Mouse (Mus musculus): ENCODE data around the gene Pdzd2.

Pdzd2 gene

DNA sequence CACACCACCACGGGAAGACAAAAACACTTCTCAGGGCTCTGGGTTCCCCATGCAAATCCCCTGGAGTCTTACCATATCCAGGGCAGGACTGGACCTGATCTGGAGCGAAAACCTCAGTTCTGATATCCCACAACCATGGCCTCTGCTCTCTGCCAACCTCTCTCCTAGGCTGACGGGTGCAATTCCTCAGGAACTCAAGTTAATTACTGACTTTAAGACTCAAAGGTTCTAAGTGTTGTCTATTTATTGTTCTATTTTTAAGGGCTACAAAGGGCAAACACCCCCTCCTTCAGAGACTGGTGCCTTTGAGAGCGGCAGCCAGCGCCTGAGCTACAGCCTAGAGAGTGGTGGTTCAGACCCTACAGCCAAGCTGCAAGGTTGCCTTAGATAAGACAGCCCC, 65.7 kb downstream of the Pdzd2 start:
- DNase-seq (ENCODE audit: low read depth, low spot score) = no peak

DNA sequence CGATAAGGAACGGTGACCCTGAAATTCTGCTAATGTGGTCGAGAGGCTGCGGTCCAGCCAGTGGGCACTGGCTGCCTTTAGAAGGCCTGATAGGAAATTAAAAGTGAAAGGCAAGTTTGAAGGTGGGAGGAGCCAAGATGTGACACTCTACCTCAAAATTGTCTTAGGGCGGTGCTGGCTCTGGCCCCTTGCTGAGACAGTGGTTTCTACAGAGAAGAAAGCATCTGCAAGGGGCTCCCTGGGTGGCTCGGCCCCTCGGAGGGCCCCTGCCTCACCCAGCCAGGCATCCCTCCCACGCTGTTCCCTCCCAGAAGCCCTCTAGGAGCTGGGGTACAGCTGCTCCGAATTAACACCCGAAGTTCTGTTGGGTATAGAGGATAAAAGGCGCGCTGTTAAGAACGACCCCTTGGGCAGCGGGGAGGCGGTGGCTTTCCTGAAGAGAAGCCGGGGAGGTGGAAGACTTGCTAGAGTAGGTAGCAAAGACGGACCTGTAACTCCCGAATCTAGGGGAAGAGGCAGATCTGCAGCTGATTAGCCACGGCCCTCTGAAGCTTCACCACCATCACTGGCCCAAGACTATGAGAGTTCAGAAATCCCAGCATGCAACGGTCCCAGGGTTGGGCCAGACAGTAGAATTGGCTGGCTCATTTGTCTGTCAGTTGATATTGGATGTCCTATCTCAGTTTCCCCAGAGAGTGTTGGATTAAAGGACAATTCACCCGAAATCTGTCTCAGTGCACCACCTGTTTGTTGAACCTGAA, 71.8 kb downstream of the Pdzd2 start:
- DNase-seq (ENCODE audit: low read depth, low spot score) = no peak

DNA sequence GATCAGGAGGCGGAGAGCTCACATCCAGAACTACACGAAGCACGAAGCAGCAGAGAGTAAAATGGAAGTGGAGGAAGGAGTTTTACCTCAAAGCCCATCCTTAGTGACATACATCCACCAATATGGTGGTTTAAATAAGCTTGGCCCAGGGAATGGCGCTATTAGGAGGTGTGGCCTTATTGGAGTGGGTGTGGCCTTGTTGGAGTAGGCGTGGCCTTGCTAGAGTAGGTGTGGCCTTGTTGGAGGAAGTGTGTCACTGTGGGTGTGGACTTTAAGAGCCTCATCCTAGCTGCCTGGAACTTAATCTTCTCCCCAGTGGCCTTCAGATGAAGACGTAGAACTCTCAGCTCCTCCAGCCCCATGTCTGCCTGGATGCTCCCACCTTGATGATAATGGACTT, 73.8 kb downstream of the Pdzd2 start:
- no peak for DNase-seq (ENCODE audit: low read depth, low spot score)

DNA sequence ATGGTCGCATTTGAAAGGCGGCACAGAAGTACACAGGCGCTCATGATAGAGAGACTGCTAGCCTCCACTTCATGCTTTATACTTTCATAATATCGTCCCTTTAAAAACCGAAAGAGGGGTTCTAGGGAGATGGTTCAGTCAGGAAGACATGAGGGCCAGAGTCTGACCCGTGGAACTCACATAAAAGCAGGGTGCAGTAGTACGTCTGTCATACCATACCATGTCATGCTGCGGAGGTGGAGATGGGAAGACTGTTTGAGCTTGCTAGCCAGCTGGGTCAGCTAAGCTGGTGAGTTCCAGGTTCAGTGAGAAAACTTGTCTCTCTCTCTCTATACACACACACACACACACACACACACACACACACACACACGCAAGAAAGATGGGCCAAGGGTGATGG, 76.4 kb downstream of the Pdzd2 start:
- no peak for DNase-seq (ENCODE audit: low read depth, low spot score)

DNA sequence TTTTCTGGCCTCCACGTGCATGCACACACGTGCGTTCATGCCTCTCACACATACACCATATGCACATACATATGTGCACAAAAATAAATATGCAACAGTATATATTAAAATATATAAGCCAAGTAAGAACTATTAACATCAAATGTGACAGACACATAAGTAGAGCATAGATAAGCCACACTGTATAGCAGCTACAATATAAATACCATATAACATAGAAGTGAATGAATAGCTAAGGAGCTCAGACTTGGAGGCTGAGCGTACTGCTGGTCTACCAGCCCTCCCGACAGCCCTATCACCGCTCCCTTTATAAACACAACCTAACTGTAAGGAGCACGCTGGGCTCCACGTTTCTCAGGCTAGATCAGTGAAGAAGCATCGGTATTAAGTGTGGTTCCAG, 79.4 kb downstream of the Pdzd2 start:
- no peak for DNase-seq (ENCODE audit: low read depth, low spot score)

DNA sequence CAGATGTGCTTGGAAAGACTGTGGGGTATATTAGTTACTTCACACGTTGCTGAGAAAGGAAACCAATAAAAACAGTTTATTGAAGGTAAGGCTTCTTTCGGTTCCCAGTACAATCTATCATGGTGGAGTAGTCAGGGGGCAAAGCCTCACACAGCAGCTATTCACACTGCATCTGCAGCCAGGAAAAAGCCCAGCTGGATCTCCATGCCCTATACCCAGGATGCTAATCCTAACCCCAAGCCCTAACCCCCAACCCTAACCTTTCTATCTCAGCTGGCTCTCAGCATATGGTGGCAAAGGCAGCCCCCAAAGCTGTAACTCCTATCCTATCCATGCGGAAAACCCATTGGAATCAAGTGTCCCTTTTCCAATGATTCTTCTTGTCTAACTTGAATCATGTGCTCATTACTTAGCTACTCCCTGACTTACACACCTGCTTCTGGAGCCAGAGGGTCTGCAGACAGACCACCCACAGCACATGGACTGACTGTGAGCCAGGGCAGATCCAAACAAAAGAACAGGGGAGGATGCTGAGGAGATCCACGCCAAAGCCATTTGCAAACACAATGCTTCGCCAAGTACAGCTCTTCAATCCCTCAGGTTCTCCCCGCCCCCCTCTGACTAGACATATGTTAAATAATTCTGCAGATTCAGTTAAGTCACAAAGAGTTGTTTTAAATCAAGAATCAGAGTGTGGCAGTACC, 83.6 kb downstream of the Pdzd2 start:
- no peak for DNase-seq (ENCODE audit: low read depth, low spot score)

DNA sequence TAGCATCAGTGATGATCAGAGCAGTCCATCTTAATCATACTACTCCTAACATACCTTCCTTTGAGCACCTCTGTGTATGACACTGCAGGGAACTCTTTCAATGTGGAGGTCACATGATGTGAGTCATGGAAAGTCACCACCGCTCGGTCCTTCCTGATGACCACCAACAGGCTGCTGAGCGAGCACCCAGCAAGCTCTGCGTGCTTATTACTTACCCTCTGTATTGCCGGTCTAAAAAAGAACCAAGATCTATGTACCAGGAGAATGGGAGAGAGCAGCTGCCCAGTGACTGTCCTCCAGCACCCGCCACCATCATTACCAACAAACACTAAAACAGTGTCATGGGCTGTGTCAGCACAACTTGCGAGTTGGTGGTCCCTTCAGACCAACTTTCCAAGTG, 84.4 kb downstream of the Pdzd2 start:
- DNase-seq (ENCODE audit: low read depth, low spot score) = no peak

DNA sequence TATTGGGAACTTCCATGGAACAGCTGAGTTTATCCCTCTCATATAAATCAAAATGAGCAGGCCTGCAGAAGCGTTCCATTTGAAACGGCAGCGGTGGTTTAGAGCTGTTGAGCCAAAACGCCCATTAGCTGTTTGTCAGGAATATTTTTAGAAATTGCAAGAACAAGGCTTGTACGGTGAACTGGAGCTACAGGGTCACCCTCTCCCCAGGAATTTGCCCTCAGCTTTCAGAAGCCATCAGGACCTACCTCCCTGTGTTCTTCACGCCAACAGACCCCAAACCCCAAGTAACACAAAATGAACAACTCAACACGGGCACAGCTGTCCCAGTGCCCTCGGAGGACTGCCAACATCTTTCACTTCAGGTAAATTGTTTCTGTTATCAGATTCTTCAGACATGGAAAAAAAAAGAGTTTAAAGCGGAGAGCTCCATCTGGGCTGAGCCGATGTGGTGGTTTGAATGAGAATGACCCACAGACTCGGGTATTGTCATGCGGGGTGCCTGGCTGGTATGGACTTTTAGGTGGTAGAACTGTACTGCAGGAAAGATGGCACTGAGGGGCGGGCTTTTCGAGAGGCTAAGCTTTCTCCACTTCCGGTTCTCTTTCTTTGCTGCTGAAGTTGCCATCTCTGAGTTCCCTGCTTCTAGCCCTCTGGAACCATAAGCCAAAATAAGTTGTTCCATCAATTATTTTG, 87.2 kb downstream of the Pdzd2 start:
- DNase-seq (ENCODE audit: low read depth, low spot score) = no peak

DNA sequence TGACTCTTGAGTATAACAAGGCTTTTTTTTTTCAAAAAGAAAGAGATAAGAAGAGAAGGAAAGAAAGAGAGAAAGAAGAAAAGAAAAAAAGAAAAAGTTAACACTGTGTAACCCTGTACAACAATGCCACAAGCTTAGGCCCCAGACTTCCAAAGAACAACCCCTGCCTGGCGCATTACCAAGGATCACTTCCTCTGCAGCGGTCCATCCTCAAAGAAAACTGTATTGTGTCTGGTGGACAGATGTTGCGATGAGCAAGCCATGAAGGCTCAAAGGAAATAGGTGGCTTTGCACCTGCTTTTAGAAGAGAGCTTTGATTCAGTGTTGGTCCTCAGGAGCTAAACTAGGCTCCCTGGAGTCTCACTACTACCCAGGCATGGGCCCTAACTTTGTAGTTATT, 89.5 kb downstream of the Pdzd2 start:
- DNase-seq (ENCODE audit: low read depth, low spot score) = no peak

DNA sequence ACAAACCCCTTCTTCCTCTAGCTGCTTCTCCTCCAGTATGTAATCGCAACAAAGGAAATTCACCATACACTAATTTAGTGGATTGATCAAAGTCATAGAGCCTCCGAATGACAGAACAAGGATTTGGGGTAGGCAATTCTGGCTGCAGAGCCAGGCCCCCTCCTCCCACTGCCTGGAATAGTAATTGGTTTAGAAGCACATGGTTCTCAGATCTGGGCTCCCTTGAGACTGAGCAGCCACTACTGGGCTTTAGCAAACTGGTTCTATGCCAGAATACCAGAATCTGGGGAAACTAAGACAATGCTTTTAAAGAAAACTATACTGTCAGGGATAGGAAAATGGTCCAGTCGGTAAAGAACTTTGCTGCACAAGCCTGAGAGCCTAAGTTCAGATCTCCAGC, 90.0 kb downstream of the Pdzd2 start:
- DNase-seq (ENCODE audit: low read depth, low spot score) = no peak

DNA sequence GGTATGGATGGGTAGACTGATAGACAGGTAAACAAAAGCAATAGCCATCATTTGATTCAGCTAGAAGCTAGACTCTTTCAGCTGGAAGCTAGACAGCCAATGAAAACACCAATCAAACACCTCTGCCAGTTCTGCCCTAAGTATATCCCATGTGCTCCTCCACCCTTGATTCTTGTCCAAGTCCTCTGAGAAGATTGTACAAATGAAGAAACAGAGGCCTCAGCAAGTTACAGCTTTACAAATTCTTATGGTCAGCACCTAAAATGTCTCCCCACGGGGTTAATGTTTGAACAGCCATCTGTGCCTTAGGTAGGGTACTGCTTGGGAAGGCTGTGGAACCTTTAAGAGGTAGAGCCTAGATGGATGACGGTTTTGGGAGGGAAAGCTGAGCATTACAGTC, 90.6 kb downstream of the Pdzd2 start:
- no peak for DNase-seq (ENCODE audit: low read depth, low spot score)

DNA sequence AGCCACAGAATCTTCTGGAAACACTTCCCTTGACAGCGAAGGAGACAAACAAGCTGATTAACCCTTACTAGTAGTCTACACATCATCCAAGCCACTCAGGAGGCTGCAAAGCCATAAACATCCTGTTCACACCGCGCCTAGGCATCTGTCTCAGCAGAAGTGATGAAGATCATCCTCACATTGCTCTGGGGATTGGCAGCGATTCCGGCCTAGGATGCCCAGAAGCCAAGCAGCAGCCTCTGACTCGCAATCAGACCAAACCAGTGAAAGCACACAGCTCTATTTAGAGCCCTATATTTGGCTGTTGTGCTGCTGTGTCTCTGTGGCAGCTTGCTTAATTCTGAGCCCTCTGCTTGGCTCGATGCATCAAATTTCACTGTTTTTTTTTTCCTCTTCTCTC, 99.0 kb downstream of the Pdzd2 start:
- DNase-seq (ENCODE audit: low read depth, low spot score) = peak; percentile 80

DNA sequence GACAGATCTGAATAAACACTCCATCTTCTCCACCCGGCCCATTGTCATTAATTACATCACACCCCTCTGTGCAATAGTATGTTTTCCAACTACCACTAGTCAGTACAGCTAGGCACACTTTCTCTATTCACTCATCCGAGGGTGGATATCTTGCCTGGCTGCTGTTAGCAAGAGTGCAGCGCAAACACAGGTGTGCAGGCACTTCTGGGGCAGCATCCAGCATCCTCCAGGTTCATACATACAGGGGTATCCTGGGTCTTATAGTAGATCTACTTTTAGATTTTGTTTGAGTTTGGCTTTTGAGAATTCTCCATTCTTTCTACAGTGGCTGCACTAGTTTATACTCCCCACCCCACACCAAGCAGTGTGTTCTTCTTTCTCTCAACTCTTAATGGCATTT, 99.9 kb downstream of the Pdzd2 start:
- DNase-seq (ENCODE audit: low read depth, low spot score) = no peak

DNA sequence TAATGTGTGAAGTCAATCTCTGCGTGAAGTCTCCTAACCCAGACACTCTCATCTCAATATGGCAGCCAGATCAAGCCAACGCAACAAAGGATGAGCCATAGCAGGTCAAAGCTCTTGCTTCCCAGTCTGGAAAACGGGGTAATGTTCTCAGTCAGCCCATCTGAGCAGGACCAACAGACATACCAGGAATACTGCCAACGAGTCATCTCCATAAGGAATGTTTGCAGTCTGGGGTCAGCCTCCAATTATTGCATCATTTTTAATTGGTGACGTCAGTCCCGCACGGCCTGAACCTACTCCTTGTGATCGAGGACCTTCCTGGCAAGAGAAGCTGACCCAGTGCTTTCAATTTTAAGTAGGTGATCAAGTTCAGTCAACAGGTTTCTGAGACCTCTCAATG, 100.5 kb downstream of the Pdzd2 start:
- DNase-seq (ENCODE audit: low read depth, low spot score) = no peak

DNA sequence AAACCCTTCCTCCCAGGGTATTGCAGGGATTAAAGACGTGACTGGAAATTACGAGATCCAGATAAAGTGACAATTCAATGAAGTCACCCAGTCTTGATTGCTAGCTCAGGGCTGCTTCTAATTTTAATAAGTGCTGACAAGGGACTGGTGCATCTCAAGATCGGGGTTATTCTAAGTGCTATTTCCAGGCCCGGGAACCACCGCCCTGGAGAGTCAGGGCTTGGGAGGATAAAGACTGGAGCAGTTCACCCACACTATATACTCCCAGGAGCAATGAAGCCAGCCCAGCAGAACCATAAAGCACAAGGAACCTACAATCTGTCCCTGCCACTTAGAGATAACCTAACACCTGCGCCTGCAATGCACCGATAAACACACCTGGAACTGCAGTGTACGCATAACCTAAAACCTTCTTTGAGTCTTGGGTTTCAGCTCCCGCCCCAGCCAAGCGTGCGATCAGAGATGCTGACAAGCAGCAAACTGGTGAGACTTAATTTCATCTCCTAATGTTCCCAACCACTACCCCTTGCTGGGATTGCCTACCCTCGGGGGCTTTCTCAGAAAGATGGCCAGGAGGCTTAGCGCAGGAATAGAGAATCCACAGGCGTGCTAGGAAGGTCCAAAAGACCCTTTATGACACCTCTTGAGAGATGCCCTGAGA, 101.2 kb downstream of the Pdzd2 start:
- no peak for DNase-seq (ENCODE audit: low read depth, low spot score)

DNA sequence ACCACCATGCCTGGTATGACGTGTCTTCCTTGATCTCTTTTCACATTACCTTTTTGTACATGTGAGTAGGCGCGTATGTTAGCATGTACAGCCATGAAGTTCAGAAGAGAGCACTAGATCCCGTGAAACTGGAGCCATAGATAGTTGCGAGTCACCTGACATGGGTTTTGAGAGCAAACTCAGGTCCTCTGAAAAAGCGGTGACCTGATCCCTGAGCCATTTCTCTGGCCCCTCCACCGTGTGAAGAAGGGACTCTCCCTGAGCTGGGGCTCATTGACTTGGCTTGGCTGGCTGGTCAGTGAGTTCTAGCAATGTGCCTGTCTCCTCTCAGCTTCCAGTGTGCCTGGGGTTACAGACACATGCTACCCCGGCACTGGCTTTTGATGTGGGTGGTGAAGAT, 102.2 kb downstream of the Pdzd2 start:
- no peak for DNase-seq (ENCODE audit: low read depth, low spot score)

DNA sequence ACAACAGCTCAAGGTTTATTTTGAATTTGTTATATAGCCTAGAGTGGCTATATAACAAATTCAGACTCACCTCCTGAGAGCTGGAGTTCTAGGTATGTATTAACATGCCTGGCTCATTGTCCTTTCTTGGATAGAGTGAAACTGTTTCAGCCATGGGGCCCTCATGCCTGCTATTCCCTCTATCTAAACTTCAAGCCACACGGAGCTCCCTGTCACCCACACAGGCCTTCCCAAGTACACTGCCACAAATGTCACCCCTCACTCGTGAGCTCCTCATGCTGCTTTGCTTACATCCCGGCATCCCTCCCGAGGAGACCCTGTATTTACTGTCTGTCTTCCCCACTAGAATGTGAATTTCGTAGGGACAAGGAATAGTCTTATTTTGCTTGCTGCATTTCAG, 103.3 kb downstream of the Pdzd2 start:
- no peak for DNase-seq (ENCODE audit: low read depth, low spot score)

DNA sequence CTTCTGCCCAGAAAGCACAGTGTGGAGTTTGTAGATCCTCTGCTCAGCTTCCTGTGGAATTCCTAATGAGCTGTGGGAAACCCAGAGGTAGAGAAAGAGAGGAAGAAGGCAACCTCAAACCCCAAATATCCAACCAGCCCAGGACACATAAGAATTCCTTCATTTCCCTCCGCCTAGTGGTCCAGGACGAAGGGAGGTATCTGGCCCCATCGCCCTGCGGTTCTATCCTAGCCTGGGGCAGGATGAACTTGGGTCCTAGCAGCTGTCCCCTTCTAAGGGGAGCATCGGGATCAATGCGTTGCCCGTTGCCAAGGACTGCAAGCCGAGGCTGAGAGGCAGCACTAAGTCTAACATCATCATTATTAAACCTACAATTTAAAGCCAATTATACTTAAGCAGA, 104.8 kb downstream of the Pdzd2 start:
- DNase-seq (ENCODE audit: low read depth, low spot score) = no peak

DNA sequence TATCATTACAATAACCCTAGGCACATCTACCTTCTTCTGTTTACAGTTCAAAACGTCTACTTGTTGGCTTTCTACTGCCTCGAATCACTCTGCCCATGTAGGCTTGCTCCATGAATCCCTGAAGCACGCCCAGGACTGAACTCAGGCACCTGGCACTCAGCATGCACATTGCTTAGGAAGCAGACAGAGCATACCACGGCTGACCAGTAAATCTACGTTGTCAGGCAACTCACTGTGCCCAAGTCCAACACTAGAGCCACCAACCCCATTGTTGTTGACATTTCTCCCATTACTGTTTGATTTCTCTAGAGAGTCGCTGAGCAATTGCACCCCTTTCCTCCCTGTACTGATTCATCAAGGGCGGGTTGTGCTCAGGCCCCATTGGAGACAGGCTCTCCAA, 110.6 kb downstream of the Pdzd2 start:
- no peak for DNase-seq (ENCODE audit: low read depth, low spot score)

DNA sequence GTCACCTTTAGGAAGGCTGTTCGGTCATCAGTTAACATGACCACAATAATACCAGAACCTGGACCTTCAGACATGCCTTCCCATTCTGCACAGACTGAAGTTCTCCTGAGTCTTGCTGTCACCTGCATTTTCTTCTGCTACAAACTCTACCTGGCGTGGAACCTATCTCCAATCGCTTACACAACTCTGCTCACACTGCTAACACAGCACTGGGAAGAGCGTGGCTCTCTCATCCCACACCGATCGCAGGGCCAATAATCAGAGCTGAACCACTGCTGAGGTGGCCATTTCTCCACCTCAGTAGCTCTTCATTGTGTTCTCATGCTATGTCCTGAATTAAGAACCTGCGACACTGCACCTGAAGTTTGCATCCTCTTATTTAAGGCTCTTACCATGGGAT, 111.3 kb downstream of the Pdzd2 start:
- no peak for DNase-seq (ENCODE audit: low read depth, low spot score)

DNA sequence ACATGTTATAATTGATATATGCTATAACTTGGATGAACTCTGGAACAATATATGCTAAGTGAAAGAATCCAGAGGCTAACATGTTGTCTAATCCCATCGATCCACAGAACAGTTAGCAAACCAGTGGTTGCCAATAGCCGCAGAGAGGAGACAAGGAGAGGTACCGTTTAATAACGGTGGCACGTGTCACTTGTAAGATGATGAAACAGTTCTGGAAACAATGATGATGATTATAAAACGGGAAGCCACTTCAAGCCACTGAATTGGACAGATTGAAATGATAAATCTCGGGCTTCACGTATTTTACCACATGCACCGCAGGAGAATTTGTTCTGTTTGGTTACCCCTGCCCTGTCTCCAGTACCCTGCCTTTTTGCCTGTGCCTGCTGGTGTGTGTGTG, 112.8 kb downstream of the Pdzd2 start:
- DNase-seq (ENCODE audit: low read depth, low spot score) = no peak

DNA sequence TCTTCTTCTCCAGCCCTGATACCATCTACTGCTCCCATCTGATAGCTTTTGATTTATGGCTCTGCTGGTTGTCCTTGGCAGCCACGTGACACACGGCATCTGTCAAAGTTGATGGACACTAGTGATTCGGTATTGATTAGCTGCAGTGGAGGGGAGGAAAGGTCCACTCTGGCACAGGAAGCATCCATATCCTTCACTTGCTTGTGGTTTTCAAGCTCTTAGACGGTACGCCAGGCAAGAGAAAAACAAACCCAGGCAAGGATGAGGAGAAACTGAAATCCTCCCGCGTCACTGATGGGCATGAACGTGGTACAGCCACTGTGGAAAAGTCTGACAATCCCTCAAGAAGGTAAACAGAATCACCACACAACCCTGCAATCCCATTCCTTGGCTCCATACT, 113.6 kb downstream of the Pdzd2 start:
- no peak for DNase-seq (ENCODE audit: low read depth, low spot score)
